Mouse (Mus musculus) erythroblast, embryonic 14.5 days (primary cell): ENCODE data around the gene Camk2d. TPM values are rescaled to one million over a fixed set of nuclear protein-coding genes. Genes with fewer than 3 reads are reported as not detected.

Experiments used
- H3K27me3 ChIP-seq: 2 replicates; pipeline ENCODE4 v1.6.1; 2012; ENCODE audit warnings: inconsistent platforms; ENCODE audit not compliant: control insufficient read depth
- H3K36me3 ChIP-seq: 2 replicates; pipeline ENCODE4 v1.6.1; 2012; ENCODE audit warnings: mild to moderate bottlenecking, inconsistent platforms; ENCODE audit not compliant: control insufficient read depth
- H3K4me1 ChIP-seq: 2 replicates; pipeline ENCODE4 v1.6.1; 2012; ENCODE audit warnings: inconsistent platforms; ENCODE audit not compliant: control insufficient read depth
- H3K4me3 ChIP-seq: replicated peaks from 2 replicates; pipeline ENCODE3; 2012; ENCODE audit warnings: moderate library complexity, mild to moderate bottlenecking, inconsistent platforms
- H3K9me3 ChIP-seq: 2 replicates; pipeline ENCODE4 v1.6.1; 2012; ENCODE audit warnings: low read length, inconsistent platforms, mixed read lengths; ENCODE audit not compliant: control insufficient read depth
- GATA1 ChIP-seq: IDR thresholded peaks from 2 replicates; pipeline ENCODE4 v1.6.1; 2012; ENCODE audit warnings: low read length, inconsistent platforms, mixed read lengths
- TAL1 ChIP-seq: IDR thresholded peaks from 3 replicates; pipeline ENCODE4 v1.6.1; 2012; ENCODE audit warnings: low read length, inconsistent platforms, mixed read lengths
- polyA plus RNA-seq: library from polyadenylated mRNA; stranded (reverse); fragments of >175 nt; gene quantifications from 2 replicates; pipeline ENCODE4 v1.2.3, GENCODE M21; 2012

Camk2d gene
- polyA plus RNA-seq, 1 experiment: not detected

DNA sequence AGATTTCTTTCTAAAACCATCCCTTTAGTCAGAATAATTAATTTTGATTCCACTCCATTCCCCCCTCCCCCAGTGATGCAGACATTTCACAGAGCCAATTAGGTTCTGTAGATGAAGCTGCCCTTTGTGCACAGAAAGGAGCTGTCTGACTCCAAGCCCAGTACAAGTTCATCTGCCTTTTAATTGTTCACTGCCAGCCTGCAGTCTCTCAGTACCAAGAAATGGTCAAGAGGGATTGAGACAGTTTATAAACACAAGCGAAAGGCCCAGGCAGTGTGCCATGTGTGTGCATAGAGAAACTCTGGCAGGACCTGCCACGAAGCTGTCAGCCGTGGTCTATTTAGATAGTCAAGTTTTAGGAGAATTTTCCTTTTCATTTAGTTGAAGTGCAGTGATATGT, 72.0 kb downstream of the Camk2d start:
- Histone ChIP-seq H3K4me3 (no peak overlapping the region), H3K9me3 (no peaks in the 10 kb centered on the region), H3K27me3 (no peaks in the 10 kb centered on the region), H3K4me1 (no peaks in the 10 kb centered on the region), H3K36me3 (no peaks in the 10 kb centered on the region)
- TF ChIP-seq GATA1 (no peak), TAL1 (no peak)

DNA sequence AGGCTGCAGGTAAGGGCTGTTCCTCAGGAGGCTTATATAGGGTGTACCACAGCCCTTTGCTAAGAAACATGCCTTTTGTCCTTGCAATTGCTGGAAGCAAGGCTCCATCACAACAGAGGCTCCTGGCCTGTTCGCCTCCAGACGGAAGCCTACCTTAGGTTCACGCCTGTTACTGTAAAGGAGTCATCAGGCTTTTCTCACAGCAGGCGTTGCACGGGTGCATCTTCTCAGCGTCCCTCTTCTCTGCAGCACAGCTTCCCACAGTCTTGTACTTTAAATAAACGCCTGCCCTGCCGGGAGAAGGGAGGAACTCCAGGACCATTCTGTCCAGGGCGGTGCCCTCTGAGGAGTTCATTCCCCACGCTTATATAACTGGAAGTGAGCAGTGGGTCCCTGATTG, 72.6 kb downstream of the Camk2d start:
- no peaks in the 10 kb centered on the region for H3K36me3 ChIP-seq
- no peaks in the 10 kb centered on the region for H3K27me3 ChIP-seq
- H3K9me3 ChIP-seq: no peaks in the 10 kb centered on the region
- TF ChIP-seq GATA1 (no peak), TAL1 (no peak)
- H3K4me3 ChIP-seq: no peak overlapping the region
- no peaks in the 10 kb centered on the region for H3K4me1 ChIP-seq

DNA sequence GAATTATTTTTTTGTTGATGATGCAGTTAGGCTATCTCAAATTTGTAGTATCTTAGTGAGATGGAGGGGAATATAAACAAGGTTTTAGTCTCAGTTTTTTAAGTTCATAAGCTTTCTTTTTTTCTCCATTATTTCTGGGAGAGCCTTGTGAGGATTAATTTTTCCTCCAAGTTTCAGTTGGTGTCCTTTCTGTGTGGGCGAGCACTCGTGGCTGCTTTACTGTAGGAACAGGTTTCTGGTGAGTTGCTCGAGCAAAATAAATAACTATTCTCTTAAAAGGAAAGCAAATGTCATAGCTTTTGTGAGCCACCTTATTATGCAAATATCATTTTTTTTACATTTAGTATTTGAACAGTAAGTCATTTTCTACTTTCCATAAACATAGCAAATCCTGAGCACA, 74.3 kb downstream of the Camk2d start:
- Histone ChIP-seq H3K4me3 (no peak overlapping the region), H3K36me3 (no peaks in the 10 kb centered on the region), H3K9me3 (no peaks in the 10 kb centered on the region), H3K27me3 (no peaks in the 10 kb centered on the region), H3K4me1 (no peaks in the 10 kb centered on the region)
- TF ChIP-seq GATA1: no peak
- TF ChIP-seq TAL1: no peak

DNA sequence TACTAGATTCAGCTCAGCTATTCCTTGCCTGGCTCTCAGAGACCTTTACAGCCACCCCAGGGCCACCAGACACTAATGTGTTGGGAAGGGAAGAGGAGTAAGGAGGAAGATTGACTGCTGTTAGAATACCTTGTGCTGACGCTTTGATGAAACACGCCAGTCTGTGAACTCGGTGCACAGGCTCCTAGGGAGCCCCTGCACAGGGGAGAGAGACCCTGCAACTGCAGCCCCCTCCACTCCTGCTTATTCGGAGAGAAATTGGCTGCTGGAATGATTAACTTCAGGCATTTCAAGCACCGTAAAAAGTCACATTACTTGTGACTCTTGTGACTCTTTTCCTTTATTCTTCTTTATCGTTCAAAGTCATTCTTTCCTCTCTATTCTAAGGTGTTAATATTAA, 75.2 kb downstream of the Camk2d start:
- no peak overlapping the region for H3K4me3 ChIP-seq

DNA sequence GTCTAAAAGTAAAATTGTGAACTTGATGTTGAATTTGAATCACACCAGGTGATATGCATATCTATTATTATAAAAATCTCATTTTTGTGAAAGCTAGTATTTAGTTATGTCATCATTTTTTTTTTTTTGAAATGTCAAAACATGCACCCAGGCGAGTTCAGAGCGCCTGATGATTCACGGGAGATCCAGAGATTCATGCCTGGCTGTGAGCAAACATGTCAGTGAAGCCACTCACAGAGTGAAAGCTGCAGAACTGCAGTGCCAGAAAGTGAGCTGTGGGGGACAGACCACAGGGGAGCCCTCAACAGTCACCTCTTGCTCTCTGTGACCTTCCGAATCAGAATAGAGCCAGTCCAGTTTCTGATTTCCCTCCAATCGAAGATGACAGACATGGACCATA, 84.9 kb downstream of the Camk2d start:
- no peaks in the 10 kb centered on the region for H3K36me3 ChIP-seq
- H3K9me3 ChIP-seq: no peaks in the 10 kb centered on the region
- H3K27me3 ChIP-seq: no peaks in the 10 kb centered on the region
- H3K4me3 ChIP-seq: no peak overlapping the region
- no peaks in the 10 kb centered on the region for H3K4me1 ChIP-seq
- TF ChIP-seq GATA1: no peak
- no peak for TF ChIP-seq TAL1

More for the DNA sequence above, 75.2 kb downstream of the Camk2d start:
- TF ChIP-seq GATA1 (no peak), TAL1 (no peak)
- no peaks in the 10 kb centered on the region for H3K27me3 ChIP-seq
- H3K36me3 ChIP-seq: no peaks in the 10 kb centered on the region
- H3K9me3 ChIP-seq: no peaks in the 10 kb centered on the region
- H3K4me1 ChIP-seq: no peaks in the 10 kb centered on the region

DNA sequence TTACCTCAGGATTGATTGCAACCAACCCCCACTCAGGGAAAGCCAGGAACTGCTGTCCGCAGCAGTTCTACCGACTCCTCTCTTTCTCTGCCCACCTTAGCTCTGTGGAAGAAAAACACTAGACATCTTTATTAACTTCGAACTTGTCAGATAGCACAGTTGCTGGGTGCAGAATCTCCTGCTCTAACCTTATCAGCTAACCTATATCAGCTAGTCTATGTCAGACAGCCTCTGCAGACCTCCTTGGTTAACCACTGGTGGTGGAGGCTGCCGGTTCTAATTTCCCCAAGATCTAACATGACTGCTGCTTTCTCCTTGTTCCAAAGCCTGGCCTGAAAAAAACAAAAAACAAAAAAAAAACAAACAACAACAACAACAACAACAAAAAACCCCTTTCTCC, 85.9 kb downstream of the Camk2d start:
- TF ChIP-seq TAL1 (no peak), GATA1 (no peak)
- Histone ChIP-seq H3K27me3 (no peaks in the 10 kb centered on the region), H3K4me3 (no peak overlapping the region), H3K36me3 (no peaks in the 10 kb centered on the region), H3K4me1 (no peaks in the 10 kb centered on the region), H3K9me3 (no peaks in the 10 kb centered on the region)

DNA sequence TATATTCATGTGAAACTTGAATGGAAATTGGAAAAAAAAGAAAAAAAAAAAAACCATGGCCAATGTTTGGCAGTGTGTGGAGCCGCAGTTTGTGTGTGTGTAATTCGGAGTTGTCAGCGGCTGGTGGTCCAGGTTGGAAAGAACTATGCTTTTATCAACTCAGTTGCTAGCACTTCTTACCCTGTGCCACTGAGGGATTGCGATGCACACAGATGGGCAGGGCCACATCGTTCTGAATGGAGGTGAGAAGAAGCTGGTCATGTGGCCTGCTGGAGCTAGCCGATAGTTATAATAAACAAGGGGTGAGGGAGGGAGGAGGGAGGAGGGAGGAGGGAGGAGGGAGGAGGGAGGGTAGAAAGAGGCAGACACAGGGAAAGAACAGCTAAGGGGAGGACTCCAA, 89.3 kb downstream of the Camk2d start:
- no peak for TF ChIP-seq TAL1
- TF ChIP-seq GATA1: no peak
- no peaks in the 10 kb centered on the region for H3K27me3 ChIP-seq
- no peaks in the 10 kb centered on the region for H3K36me3 ChIP-seq
- H3K4me3 ChIP-seq: no peak overlapping the region
- H3K4me1 ChIP-seq: no peaks in the 10 kb centered on the region
- H3K9me3 ChIP-seq: no peaks in the 10 kb centered on the region

DNA sequence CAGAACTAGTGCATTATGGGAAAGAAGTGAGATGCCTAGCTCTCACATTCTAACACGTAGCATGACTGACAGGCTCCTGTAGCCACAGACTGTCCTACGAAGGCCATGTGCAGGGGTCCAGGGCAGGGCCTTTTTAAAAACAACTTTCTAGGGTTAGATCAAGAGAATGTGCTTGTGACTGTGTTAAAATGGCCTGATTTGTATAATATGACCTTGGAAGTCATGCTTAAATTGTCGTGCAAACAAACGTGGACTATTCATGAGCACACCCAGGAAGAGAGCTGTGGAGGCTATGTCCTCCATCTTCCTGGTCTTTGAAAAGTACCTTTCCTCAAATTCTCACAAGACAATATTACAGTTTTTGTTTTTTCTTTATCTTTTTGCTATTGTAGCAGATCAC, 91.0 kb downstream of the Camk2d start:
- Histone ChIP-seq H3K36me3 (no peaks in the 10 kb centered on the region), H3K4me1 (no peaks in the 10 kb centered on the region), H3K4me3 (no peak overlapping the region), H3K9me3 (no peaks in the 10 kb centered on the region), H3K27me3 (no peaks in the 10 kb centered on the region)
- no peak for TF ChIP-seq TAL1
- TF ChIP-seq GATA1: no peak

DNA sequence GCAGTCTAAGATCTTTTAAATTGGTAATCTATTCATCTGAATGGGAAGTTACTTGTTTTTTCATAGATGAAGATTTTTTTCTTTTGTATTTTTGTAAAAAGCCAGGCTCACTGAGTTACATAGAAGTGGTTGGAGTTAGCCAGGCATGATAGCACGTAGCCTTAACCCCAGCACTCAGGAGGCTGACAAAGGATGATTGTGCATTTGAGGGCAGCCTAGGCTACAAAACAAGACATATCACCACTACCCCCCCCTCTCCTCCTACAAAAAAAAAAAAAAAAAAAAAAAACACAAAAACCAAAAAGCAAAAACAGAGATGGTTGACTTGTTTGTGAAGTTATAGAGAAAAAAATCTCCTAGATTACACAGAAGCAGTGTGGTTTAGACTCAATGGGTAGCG, 92.4 kb downstream of the Camk2d start:
- no peaks in the 10 kb centered on the region for H3K4me1 ChIP-seq
- no peaks in the 10 kb centered on the region for H3K27me3 ChIP-seq
- H3K9me3 ChIP-seq: no peaks in the 10 kb centered on the region
- no peak for TF ChIP-seq GATA1
- TF ChIP-seq TAL1: no peak
- no peaks in the 10 kb centered on the region for H3K36me3 ChIP-seq
- H3K4me3 ChIP-seq: no peak overlapping the region
